Mouse (Mus musculus): Measurements from ENCODE around the gene Mpzl1.

Gene Mpzl1

DNA sequence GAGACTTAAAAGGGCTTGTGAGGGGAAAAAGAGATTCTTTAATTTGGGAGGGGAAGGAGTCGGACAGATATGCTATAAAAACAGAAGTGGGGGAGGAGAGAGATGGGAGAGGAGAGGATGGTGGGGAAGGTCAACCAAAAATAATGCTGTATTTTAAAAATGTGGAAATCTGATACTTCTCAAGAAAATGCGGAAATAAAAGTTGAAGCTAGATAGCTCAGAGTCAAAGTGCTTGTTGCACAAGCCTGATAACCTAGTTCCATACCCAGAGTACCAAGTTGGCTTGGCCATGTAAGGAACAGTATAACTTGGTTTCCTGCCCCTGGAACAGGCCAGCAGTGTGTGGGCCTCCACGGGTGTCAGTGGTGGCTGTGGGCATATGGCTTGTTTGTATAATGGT lies 19.5 kb downstream of the Mpzl1 start:
- DNase-seq (ENCODE audit: low read depth), result no peak

- no peak for DNase-seq (ENCODE audit: low read depth)
Measured at GRCm38 (mm10) chr1:165613926-165614325, 20.4 kb downstream of the Mpzl1 start.

- no peak for DNase-seq (ENCODE audit: low read depth)
Measured at GRCm38 (mm10) chr1:165612714-165613113, 21.6 kb downstream of the Mpzl1 start.

DNA sequence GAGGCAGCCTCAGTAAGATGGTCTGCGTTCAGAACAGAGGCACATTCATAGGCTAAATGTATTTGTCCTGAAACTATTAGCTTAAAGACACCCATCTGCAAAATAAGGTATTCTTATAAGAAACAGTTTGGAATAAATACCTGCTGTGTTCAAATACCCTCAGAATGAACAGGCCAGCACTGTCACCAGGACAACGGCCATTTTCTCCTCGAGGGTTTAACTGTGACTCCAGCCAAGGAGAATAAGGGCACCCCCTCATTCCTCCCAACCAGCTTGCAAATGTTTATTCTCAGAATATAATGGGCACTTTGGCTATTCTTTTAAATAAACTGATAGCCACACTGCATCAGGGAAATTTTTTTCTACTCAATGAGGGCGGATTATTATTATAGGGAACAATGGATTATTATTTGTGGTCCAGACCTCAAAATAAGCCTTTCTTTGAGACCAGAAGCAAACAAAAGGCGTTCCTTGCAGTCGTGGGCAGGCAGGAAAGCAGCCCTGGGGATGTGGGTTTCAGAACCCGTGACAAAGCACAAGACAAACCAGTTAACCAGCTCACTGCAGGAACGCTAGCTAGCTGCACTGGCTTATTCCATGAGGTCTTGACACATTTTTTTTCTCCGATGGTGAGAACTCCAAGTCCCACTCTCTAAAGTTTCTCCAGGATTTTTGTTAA lies 23.9 kb downstream of the Mpzl1 start:
- DNase-seq (ENCODE audit: low read depth), result no peak

GRCm38 (mm10) chr1:165609495-165610320 lies 24.6 kb downstream of the Mpzl1 start:
- no peak for DNase-seq (ENCODE audit: low read depth)

DNA sequence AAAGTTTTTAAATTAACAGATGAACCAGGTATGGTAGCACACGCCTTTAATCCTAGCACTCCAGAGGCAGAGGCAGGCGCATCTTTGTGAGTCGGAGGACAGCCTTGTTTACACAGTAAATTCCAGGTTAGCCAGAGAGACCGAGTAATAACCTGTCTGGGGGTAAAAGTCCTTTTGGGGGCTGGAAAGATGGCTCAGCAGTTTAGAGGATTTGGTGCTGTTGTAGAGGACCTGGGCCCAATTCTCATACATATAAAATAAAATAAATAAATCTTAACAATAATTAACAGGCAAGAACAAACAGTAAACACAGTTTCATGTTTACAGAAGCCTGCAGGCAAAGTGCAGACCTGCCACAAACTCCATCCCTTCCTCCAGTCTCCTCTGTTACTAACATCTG lies 25.4 kb downstream of the Mpzl1 start:
- DNase-seq (ENCODE audit: low read depth), result no peak

- no peak for DNase-seq (ENCODE audit: low read depth)
Measured at GRCm38 (mm10) chr1:165605774-165606173, 28.6 kb downstream of the Mpzl1 start.

GRCm38 (mm10) chr1:165605108-165605507 lies 29.2 kb downstream of the Mpzl1 start:
- no peak for DNase-seq (ENCODE audit: low read depth)

DNA sequence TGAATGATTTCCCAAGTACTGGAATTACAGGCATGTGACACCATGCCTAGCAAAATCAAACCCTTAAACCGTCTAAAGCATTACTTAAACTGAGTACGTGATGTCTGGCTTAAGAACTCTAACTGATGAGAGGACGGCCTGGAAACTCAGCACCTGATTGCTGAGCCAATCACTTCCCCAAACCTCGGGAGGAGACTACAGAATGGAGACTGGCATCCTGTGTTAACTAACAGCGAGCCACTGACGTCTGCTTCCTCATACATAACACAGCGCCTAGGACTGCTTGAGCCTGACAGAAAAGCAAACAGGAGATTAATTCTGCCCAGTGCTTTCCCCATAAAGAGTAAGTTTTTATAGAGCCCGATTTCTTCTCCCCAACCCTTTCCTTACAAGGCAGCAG lies 30.1 kb downstream of the Mpzl1 start:
- no peak for DNase-seq (ENCODE audit: low read depth)

- DNase-seq (ENCODE audit: low read depth), result no peak
Measured at GRCm38 (mm10) chr1:165603218-165603617, 31.1 kb downstream of the Mpzl1 start.

DNA sequence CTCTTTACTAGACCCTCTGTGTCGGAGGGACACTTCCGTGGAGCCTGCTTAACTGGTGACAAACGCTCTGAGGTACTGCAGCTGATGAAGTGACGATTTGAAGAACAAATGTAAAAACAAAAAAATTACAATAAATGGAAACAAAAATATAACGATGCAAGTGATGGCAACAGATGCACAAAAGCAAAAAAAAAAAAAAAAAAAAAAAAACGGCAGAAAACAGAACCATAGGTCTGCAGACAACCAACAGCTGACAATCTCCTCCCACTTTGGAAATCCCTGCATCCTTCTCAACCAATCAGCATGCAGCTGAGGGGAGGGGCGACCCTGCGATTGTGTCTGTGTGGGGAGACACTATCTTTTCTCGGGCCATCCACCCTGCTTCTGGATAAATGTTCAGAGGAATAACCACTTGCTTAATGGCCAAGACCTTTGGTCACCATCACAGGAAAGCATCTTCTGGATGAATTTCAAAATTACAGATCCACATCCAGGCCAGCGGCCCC lies 32.5 kb downstream of the Mpzl1 start:
- DNase-seq (ENCODE audit: low read depth), result no peak

- no peak for DNase-seq (ENCODE audit: low read depth)
Measured at GRCm38 (mm10) chr1:165594699-165595421, 39.5 kb downstream of the Mpzl1 start.

GRCm38 (mm10) chr1:165592295-165593082 lies 41.8 kb downstream of the Mpzl1 start:
- DNase-seq (ENCODE audit: low read depth), result no peak

DNA sequence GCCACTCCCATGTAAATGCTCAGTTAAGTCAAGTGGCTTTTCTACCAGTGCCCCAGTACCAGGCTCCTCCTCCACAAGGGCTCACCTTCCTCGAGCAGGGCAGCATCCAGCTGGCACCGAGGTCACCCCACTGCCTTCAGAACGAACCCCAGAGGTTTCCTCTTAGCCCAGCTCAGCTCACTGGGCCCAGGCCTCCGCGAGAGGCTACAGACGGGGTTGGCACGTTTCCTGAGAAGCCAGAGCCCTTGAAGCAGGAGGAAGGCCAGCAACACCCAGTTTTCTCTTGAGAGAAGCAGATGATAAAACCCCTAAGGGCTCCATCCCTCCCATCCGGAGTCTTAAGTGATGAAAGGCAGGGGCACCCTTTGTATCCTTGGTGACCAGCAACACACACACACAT lies 43.6 kb downstream of the Mpzl1 start:
- no peak for DNase-seq (ENCODE audit: low read depth)

DNA sequence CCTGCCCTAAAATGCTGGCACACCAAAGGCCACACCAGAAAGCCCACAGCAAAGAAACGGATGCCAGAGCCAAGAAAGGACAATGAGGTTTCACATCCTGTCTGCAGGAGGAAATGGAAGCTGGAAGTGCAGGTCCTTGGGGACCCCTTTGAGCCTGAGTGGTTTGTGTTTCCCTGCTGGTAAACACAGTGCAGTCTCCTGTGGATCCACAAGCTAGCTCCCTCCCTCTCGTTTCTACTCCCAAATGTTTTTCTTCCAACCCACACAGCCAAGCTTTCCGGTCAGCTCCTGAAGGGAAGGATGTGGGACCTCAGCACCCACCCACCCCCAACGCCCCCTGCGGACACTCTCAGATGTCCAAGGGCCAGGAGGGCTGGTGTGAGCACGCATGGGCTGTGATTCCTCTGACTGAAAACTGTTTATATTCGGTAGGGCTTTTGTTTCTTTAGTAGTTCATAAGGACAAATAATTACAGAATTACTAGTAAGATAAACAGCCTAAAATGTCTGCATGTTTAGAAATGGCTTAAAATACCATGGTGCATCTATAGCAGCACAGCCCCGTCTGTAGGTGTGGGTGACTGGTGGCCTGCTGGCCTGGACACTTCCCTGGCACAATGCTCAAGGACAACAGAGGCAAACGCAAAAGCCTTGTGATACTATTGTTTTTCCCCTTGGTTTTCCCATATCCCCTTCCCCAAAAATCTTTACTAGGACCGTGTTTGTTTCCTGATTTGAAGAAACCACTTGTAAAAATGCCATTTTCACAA lies 44.9 kb downstream of the Mpzl1 start:
- peak; percentile 30 for DNase-seq (ENCODE audit: low read depth)

GRCm38 (mm10) chr1:165587845-165588244 lies 46.5 kb downstream of the Mpzl1 start:
- no peak for DNase-seq (ENCODE audit: low read depth)

GRCm38 (mm10) chr1:165586366-165586765 lies 48.0 kb downstream of the Mpzl1 start:
- DNase-seq (ENCODE audit: low read depth), result no peak

DNA sequence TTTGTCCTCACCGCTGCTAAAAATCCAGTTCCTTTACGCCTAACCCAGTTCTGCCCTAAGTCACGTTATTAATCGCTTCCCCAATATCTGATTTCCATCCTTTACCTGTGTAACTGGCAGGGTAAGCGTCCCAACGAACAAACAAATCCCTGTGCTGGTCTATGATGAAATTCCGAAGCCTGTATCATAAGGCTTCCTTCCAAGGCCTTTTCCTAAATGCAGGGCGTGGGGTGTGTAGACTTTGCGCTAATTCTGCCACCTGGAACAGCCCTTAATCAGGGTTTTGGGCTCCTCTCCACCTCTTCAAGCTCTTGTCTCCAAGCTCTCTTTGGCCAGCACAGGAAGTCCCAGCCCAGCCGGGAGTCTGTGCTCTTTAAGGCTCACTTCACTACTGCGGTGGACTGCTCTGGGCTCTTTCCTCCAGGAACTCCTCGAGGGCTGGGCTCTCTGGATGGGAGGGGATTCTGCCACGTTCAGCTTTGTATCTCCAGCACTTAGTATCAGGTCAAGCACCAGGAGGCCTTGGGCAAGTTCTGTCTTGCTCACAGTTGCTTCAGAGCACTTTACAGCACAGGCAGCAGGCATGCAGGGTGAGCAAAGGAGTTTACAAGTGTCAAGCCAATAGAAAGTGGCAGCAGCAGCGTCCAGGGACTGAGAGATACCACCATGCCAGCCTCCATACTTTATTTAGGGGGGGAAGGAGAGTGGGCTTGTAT lies 48.8 kb downstream of the Mpzl1 start:
- DNase-seq (ENCODE audit: low read depth), result no peak

- DNase-seq (ENCODE audit: low read depth), result peak; percentile 73
Measured at GRCm38 (mm10) chr1:165583529-165584184, 50.7 kb downstream of the Mpzl1 start.

DNA sequence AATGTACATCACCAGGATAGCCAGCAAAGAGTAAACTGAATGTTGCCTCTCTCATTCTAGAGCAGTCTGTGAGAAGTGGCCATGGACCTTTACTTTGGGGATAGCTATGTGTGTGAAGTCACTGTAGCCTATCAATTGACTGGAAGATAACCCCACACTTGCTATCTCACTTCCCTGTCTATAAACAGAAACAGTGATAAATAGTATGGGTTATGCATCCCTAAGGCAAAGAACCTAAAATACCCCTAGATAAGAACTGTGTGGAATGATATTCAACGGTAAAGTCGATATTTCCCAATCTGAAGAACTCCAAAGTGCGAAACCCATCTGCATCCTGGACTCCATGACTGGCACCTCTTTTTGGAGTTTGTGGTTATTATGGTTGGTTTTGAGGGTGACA lies 53.1 kb downstream of the Mpzl1 start:
- DNase-seq (ENCODE audit: low read depth), result no peak

Data from c-Kit-positive CD71-negative TER-119-negative erythroid progenitor cells, embryonic 14.5 days (primary cell).